Comparison of ENCODE assay signal across 7 mouse cellular contexts in the genomic region with DNA sequence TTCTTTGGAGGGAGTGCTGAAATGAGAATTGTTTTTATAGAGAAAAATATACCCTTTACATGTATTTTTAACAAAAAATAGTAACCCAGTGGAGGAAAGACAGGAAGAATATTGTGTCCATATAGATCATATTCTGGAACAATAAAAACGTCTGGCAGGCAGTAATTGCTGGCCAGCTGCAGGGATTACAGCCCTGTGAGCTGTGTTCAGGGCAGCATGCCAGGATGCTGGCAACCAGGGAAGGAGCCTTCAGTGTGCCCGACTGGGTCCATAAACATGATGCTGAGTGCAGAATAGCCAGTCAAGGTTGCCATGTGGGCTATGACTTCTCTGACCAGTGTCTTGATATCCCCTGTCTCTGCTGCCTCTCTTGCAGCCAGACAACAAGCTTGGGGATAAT.
DNase-seq lines count a peak whose midpoint lies in the region; ATAC-seq and TF ChIP-seq lines count a peak whose summit lies in the region.

No protein-coding gene starts in this region.

- H3K27me3 ChIP-seq in lung, embryonic 14.5 days (ENCODE audit: insufficient read depth, low read length), result no peaks in the 10 kb centered on the region
- H3K27me3 ChIP-seq in hindbrain, embryonic 15.5 days, result no peaks in the 10 kb centered on the region
- H3K27me3 ChIP-seq in midbrain, postnatal 0 days (ENCODE audit: insufficient read depth, low read length), result no peaks in the 10 kb centered on the region

- no peak for ATAC-seq in lung, embryonic 14.5 days (ENCODE audit: insufficient read depth)
- no peak; the same call in 1 of the 2 replicates for ATAC-seq in hindbrain, embryonic 15.5 days (ENCODE audit: low FRiP score, low read depth)
- ATAC-seq in midbrain, postnatal 0 days (ENCODE audit: low FRiP score), result no peak

- no peak overlapping the region for H3K9ac ChIP-seq in lung, embryonic 14.5 days
- no peak overlapping the region for H3K9ac ChIP-seq in hindbrain, embryonic 15.5 days
- no peak overlapping the region for H3K9ac ChIP-seq in midbrain, postnatal 0 days (replicated peaks; ENCODE audit: low read length, poor library complexity, severe bottlenecking)

- no peaks in the 10 kb centered on the region; the same call in 1 of the 2 replicates for H3K4me1 ChIP-seq in lung, embryonic 14.5 days (ENCODE audit: insufficient read depth)
- H3K4me1 ChIP-seq in hindbrain, embryonic 15.5 days (replicated peaks), result peaks cover 22% of the 10 kb centered on the region
- H3K4me1 ChIP-seq in midbrain, postnatal 0 days (ENCODE audit: insufficient read depth, low read length), result 0 out of 2 replicates have a peak, but pooled peaks cover 2% of the 10 kb centered on the region

- no peak overlapping the region for H3K4me2 ChIP-seq in lung, embryonic 14.5 days
- no peak overlapping the region for H3K4me2 ChIP-seq in hindbrain, embryonic 15.5 days
- no peak overlapping the region for H3K4me2 ChIP-seq in midbrain, postnatal 0 days (ENCODE audit: low read depth, low read length, poor library complexity, severe bottlenecking)

- no peaks in the 10 kb centered on the region for H3K9me3 ChIP-seq in lung, embryonic 14.5 days (ENCODE audit: low read depth, low read length)
- no peaks in the 10 kb centered on the region for H3K9me3 ChIP-seq in hindbrain, embryonic 15.5 days
- H3K9me3 ChIP-seq in midbrain, postnatal 0 days (ENCODE audit: low read length), result no peaks in the 10 kb centered on the region

- DNase-seq in lung, embryonic 14.5 days, result peak; percentile 42
- no peak for DNase-seq in lung, adult 18-20 months
- peak; percentile 92 to 94 for DNase-seq in cerebellum, postnatal 10 days
- DNase-seq in midbrain, postnatal 0 days (ENCODE audit: low spot score), result peak; percentile 79
- no peak for DNase-seq in thymus, postnatal 36 days
- DNase-seq in thymus, adult 18-20 months, result no peak

- H3K4me3 ChIP-seq in lung, embryonic 14.5 days (ENCODE audit: low read depth, low read length), result no peak overlapping the region
- H3K4me3 ChIP-seq in hindbrain, embryonic 15.5 days, result no peak overlapping the region
- no peak overlapping the region for H3K4me3 ChIP-seq in midbrain, postnatal 0 days (ENCODE audit: low read depth, low read length)

- 15% methylated on average over 2 of the region's 2 CpGs for WGBS in lung, embryonic 14.5 days
- 16% methylated on average over 2 of the region's 2 CpGs for WGBS in hindbrain, embryonic 15.5 days
- 10% methylated on average over 2 of the region's 2 CpGs for WGBS in midbrain, postnatal 0 days

- H3K36me3 ChIP-seq in lung, embryonic 14.5 days (ENCODE audit: insufficient read depth), result no peaks in the 10 kb centered on the region
- no peaks in the 10 kb centered on the region for H3K36me3 ChIP-seq in hindbrain, embryonic 15.5 days
- H3K36me3 ChIP-seq in midbrain, postnatal 0 days (ENCODE audit: insufficient read depth, low read length), result no peaks in the 10 kb centered on the region

- no peak overlapping the region for H3K27ac ChIP-seq in lung, embryonic 14.5 days (ENCODE audit: low read depth)
- peak overlapping the region; percentile 72 for H3K27ac ChIP-seq in hindbrain, embryonic 15.5 days (replicated peaks)
- H3K27ac ChIP-seq in midbrain, postnatal 0 days (ENCODE audit: low read depth, low read length), result 0 out of 2 replicates have a peak overlapping the region, but pooled peaks have one; percentile 4

- TF ChIP-seq CTCF in lung, embryonic 14.5 days (IDR thresholded peaks at IDR 0.05; ENCODE audit: low read depth), result no peak
- TF ChIP-seq CTCF in midbrain, postnatal 0 days (IDR thresholded peaks at IDR 0.05), result no peak

Comparison
In these comparisons a context has a peak if more than half of its experiments do, and no peak if none do; other contexts are left out.
1. DNase-seq: peak in lung, embryonic 14.5 days (single experiment), cerebellum, postnatal 10 days (2 of 2) and midbrain, postnatal 0 days (single experiment); none in lung, adult 18-20 months (0 of 2), thymus, postnatal 36 days (0 of 2) and thymus, adult 18-20 months (0 of 2).